Mouse (Mus musculus) forebrain, embryonic 12.5 days (tissue): ENCODE results near the gene Abat. TPM values are rescaled to one million over a fixed set of nuclear protein-coding genes. Genes with fewer than 3 reads are reported as not detected.
A peak's percentile ranks its signal among the peaks of the same experiment; 100 is the strongest.

Source experiments
- ATAC-seq: fragments of 200-750 bp; cut with Nextera tagmentation; 2 replicates; pipeline ENCODE4 v1.8.0; 2017; ENCODE audit warnings: moderate TSS enrichment; ENCODE audit not compliant: low FRiP score
- H3K27ac ChIP-seq: fragments of 300-500 bp; sonication (generic); 2 replicates; pipeline ENCODE4 v1.5.1; 2016; ENCODE audit warnings: mild to moderate bottlenecking
- H3K27me3 ChIP-seq: fragments of 300-500 bp; sonication (generic); 2 replicates; pipeline ENCODE4 v1.6.1; 2016; ENCODE audit warnings: mild to moderate bottlenecking
- H3K36me3 ChIP-seq: fragments of 300-500 bp; sonication (generic); replicated peaks from 2 replicates; pipeline ENCODE4 v1.6.1; 2016; ENCODE audit warnings: mild to moderate bottlenecking
- H3K4me1 ChIP-seq: fragments of 300-500 bp; sonication (generic); 2 replicates; pipeline ENCODE4 v1.6.1; 2016
- H3K4me2 ChIP-seq: fragments of 300-500 bp; sonication (generic); 2 replicates; pipeline ENCODE4 v1.6.1; 2016; ENCODE audit warnings: mild to moderate bottlenecking, moderate library complexity
- H3K4me3 ChIP-seq: fragments of 300-500 bp; sonication (generic); replicated peaks from 2 replicates; pipeline ENCODE4 v1.5.1; 2016; ENCODE audit warnings: mild to moderate bottlenecking
- H3K9ac ChIP-seq: fragments of 300-500 bp; sonication (generic); 2 replicates; pipeline ENCODE4 v1.6.1; 2016; ENCODE audit warnings: mild to moderate bottlenecking
- H3K9me3 ChIP-seq: fragments of 300-500 bp; sonication (generic); 2 replicates; pipeline ENCODE4 v1.6.1; 2016
- WGBS: fragments of 180-500 bp; shearing (Covaris S2); methylation state at CpG from one replicate; pipeline ENCODE4 v1.1.7; 2016; 5-methylcytosine and 5-hydroxymethylcytosine counted together
- polyA plus RNA-seq: library from polyadenylated mRNA; unstranded; fragments of >200 nt; fragmentation: Nextera tagmentation; extraction: Ambion mirVana; gene quantifications from 2 replicates; pipeline ENCODE4 v1.2.1, GENCODE M21; 2016

The Abat gene
- polyA plus RNA-seq, 1 experiment from 2014 or later = 37.9 TPM

DNA sequence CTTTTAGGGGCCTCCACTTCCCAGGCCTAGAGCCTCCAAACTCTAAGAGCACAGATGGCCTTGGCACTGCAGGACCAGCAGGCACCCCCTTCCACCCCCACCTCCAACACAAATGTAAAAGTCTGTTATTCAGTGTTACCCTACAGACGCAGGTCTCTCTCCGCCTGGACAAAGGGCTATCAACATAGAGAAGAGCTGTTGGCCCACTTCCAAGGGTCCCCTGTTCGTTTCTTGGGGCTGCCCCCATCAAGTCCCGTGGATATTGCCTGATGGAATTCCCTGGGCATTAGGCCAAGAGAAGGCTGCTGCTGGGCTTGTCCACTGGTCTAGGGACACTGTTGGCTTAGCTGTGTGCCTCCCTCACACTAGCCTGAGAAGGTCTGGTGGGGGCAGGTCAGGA, 951 bp downstream of the Abat start:
- H3K4me1 ChIP-seq = peaks cover 18% of the 10 kb centered on the region
- no peak overlapping the region for H3K27ac ChIP-seq
- H3K9ac ChIP-seq = peak overlapping the region; percentile 64; the same call in 1 of the 2 replicates
- ATAC-seq = no peak
- 20% methylated on average over 4 of the region's 4 CpGs for WGBS
- peak overlapping the region; percentile 57 for H3K4me3 ChIP-seq
- H3K9me3 ChIP-seq = no peaks in the 10 kb centered on the region
- H3K4me2 ChIP-seq = peak overlapping the region; percentile 82
- H3K36me3 ChIP-seq = no peaks in the 10 kb centered on the region
- H3K27me3 ChIP-seq = peaks cover 46% of the 10 kb centered on the region

- no peak overlapping the region for H3K4me3 ChIP-seq
- ATAC-seq = no peak
- 80% methylated on average over 5 of the region's 5 CpGs for WGBS
These were observed 7.3 kb downstream of the Abat start for GRCm38 (mm10) chr16:8520525-8520924.

GRCm38 (mm10) chr16:8521322-8521721, 8.1 kb downstream of the Abat start:
- no peaks in the 10 kb centered on the region for H3K9me3 ChIP-seq
- no peak overlapping the region for H3K4me3 ChIP-seq
- H3K27me3 ChIP-seq = peaks cover 83% of the 10 kb centered on the region
- no peak overlapping the region for H3K27ac ChIP-seq
- no peak for ATAC-seq
- H3K4me1 ChIP-seq = peaks cover 22% of the 10 kb centered on the region
- 87% methylated on average over 4 of the region's 4 CpGs for WGBS
- H3K4me2 ChIP-seq = no peak overlapping the region
- no peaks in the 10 kb centered on the region for H3K36me3 ChIP-seq
- H3K9ac ChIP-seq = no peak overlapping the region

More at GRCm38 (mm10) chr16:8520525-8520924, 7.3 kb downstream of the Abat start:
- no peak overlapping the region for H3K4me2 ChIP-seq
- H3K9ac ChIP-seq = no peak overlapping the region
- H3K27ac ChIP-seq = no peak overlapping the region
- peaks cover 22% of the 10 kb centered on the region for H3K4me1 ChIP-seq
- peaks cover 83% of the 10 kb centered on the region for H3K27me3 ChIP-seq
- H3K36me3 ChIP-seq = no peaks in the 10 kb centered on the region
- H3K9me3 ChIP-seq = no peaks in the 10 kb centered on the region

GRCm38 (mm10) chr16:8523480-8524144, 10.4 kb downstream of the Abat start:
- peak overlapping the region; percentile 6 for H3K4me2 ChIP-seq

DNA sequence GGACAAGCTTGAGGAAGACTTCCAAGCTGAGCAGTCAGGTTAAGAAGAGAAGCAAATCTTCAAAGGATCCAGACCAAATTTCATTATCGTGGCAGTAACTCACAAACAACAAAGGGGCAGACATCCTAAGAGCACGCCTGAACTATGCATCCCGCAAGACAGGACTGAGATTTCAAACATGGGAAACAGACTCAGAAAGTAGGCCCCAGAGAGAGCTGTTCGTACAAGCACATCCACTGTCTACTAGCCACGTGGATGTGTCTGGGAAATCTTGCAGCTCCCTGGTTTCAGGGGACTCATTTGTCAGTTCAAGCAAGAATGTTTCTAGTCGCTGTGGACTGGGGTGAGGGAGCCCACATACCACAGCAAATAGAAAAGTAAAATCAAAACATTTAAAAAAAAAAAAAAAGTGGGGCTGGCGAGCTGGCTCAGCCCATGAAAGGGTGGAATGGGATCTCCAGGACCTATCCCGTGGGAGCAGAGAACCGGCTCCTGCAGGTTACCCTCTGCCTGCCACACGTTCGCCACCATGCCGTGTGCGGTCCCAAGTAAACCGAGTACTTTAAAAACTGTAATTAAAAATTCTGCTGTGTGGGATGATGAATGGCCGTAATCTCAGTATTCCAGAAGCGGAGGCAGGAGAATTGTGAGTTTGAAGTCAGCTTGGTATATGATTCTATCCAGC, 11.1 kb downstream of the Abat start:
- Histone ChIP-seq H3K36me3 (no peaks in the 10 kb centered on the region), H3K4me2 (peak overlapping the region; percentile 6; the same call in 1 of the 2 replicates), H3K27me3 (peaks cover 85% of the 10 kb centered on the region), H3K27ac (peak overlapping the region; percentile 79), H3K9me3 (no peaks in the 10 kb centered on the region), H3K4me3 (no peak overlapping the region), H3K4me1 (peaks cover 22% of the 10 kb centered on the region), H3K9ac (no peak overlapping the region; the same call in 1 of the 2 replicates)
- peak; percentile 40; the same call in 1 of the 2 replicates for ATAC-seq
- 65% methylated on average over 16 of the region's 16 CpGs for WGBS

More at GRCm38 (mm10) chr16:8523480-8524144, 10.4 kb downstream of the Abat start:
- 13% methylated on average over 11 of the region's 11 CpGs for whole genome bisulfite sequencing
- peak overlapping the region; percentile 79 for H3K27ac ChIP-seq
- no peaks in the 10 kb centered on the region for H3K9me3 ChIP-seq
- peaks cover 22% of the 10 kb centered on the region for H3K4me1 ChIP-seq
- no peak overlapping the region; the same call in 1 of the 2 replicates for H3K9ac ChIP-seq
- peaks cover 88% of the 10 kb centered on the region for H3K27me3 ChIP-seq
- ATAC-seq = peak; percentile 86
- H3K36me3 ChIP-seq = no peaks in the 10 kb centered on the region
- no peak overlapping the region for H3K4me3 ChIP-seq

GRCm38 (mm10) chr16:8525293-8525692, 12.1 kb downstream of the Abat start:
- Histone ChIP-seq H3K4me2 (no peak overlapping the region), H3K27me3 (peaks cover 85% of the 10 kb centered on the region), H3K4me1 (peaks cover 22% of the 10 kb centered on the region), H3K4me3 (no peak overlapping the region), H3K36me3 (no peaks in the 10 kb centered on the region), H3K9ac (no peak overlapping the region), H3K27ac (no peak overlapping the region), H3K9me3 (no peaks in the 10 kb centered on the region)
- no peak for ATAC-seq
- WGBS = 72% methylated on average over 3 of the region's 3 CpGs

DNA sequence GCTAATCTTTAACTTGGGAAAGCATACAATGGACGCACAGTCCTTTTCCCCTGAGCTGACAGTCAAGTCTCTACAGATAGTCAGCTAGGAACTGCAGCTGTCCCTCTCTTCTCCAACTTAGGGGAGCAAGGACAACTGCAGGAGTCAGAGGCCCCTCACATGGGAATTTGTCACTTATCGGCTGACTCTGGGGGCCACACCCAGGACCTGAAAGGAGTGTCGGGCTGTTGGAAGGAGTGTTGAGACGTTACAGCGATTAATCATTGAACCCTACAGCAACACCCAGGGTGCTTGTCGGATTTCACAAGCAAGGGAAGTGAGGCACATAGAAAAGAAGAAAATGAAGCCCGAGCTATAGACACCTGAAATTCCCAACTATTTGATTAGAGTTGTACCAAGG, 12.6 kb downstream of the Abat start:
- Histone ChIP-seq H3K4me1 (peaks cover 22% of the 10 kb centered on the region), H3K4me3 (no peak overlapping the region), H3K27ac (no peak overlapping the region), H3K4me2 (no peak overlapping the region), H3K36me3 (no peaks in the 10 kb centered on the region), H3K9me3 (no peaks in the 10 kb centered on the region), H3K9ac (no peak overlapping the region), H3K27me3 (peaks cover 82% of the 10 kb centered on the region)
- WGBS = 81% methylated on average over 7 of the region's 7 CpGs
- no peak for ATAC-seq

DNA sequence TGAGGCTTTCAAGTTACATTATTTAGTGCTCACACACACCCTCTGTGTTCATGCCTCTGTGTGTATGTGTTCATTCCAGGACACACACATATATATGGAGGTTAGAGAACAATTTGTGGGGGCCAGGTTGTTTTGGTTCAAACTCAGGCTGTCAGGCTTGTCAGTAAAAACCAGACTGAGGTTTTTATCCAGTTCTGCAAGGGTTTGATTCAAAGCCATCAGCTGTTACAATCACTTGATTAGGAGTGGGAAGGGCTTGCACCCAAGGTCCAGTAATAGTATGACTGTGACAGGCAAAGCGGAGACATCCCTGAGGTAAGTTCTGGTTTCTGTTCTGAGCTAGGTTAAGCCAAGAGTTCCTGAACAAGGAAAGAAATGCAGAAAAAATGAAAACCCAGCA, 16.2 kb downstream of the Abat start:
- H3K9me3 ChIP-seq = no peaks in the 10 kb centered on the region
- no peak for ATAC-seq
- WGBS = 92% methylated on average over 1 of the region's 1 CpGs
- no peak overlapping the region for H3K27ac ChIP-seq
- H3K4me3 ChIP-seq = no peak overlapping the region
- H3K4me2 ChIP-seq = no peak overlapping the region
- H3K9ac ChIP-seq = no peak overlapping the region
- H3K27me3 ChIP-seq = peaks cover 67% of the 10 kb centered on the region
- H3K36me3 ChIP-seq = no peaks in the 10 kb centered on the region
- peaks cover 7% of the 10 kb centered on the region; the same call in 1 of the 2 replicates for H3K4me1 ChIP-seq

DNA sequence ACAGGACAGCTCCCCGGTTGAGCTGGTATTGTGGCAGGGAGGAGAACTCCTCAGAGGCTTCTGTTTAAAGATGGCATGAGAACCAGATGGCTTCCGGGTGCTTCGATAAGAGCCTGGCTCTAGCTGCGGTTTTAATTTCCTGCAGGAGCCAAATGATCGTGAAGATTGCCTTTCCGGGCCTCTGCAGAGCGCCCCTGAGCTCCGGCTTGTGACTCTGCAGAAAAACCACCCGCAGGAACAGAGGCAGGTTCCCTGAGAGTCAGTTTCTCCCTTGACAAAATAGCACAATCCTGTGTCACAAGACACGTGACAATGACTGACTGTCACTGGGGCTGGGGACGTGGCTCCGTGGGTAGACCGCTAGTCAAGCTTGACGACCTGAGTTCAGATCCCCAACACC, 16.8 kb downstream of the Abat start:
- H3K36me3 ChIP-seq = no peaks in the 10 kb centered on the region
- no peaks in the 10 kb centered on the region for H3K9me3 ChIP-seq
- no peak for ATAC-seq
- no peak overlapping the region for H3K27ac ChIP-seq
- H3K9ac ChIP-seq = no peak overlapping the region
- H3K27me3 ChIP-seq = peaks cover 60% of the 10 kb centered on the region
- no peak overlapping the region for H3K4me3 ChIP-seq
- H3K4me2 ChIP-seq = no peak overlapping the region
- H3K4me1 ChIP-seq = 0 out of 2 replicates have a peak, but pooled peaks cover under 1% of the 10 kb centered on the region
- WGBS = 86% methylated on average over 14 of the region's 14 CpGs

DNA sequence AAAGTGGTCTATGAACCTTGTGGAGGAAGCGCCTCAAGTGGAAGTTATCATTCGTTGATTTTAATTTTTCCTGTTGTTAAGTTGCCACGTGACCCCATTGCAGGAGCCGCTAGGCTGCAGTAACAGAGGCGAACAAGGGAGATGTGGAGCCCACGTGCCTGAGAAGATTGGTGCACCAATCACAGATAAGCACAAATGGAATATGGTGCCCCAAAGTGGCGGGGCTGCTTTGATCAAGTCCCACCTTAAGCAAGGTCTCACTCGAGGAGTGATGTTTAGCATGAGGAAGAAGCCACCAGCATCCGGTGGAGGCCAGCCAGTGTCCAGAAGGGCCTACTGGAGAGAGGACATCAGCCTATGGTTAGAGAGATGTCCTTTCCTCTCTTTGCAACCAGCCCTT, 19.2 kb downstream of the Abat start:
- Histone ChIP-seq H3K27ac (no peak overlapping the region), H3K36me3 (no peaks in the 10 kb centered on the region), H3K4me3 (no peak overlapping the region), H3K4me1 (no peaks in the 10 kb centered on the region), H3K27me3 (peaks cover 38% of the 10 kb centered on the region), H3K9ac (no peak overlapping the region), H3K4me2 (no peak overlapping the region), H3K9me3 (no peaks in the 10 kb centered on the region)
- ATAC-seq = no peak
- 88% methylated on average over 9 of the region's 9 CpGs for WGBS

- Histone ChIP-seq H3K4me2 (no peak overlapping the region), H3K9me3 (no peaks in the 10 kb centered on the region), H3K4me3 (no peak overlapping the region), H3K4me1 (no peaks in the 10 kb centered on the region), H3K36me3 (no peaks in the 10 kb centered on the region), H3K27me3 (peaks cover 34% of the 10 kb centered on the region), H3K9ac (no peak overlapping the region), H3K27ac (no peak overlapping the region)
- 75% methylated on average over 7 of the region's 7 CpGs for WGBS
- no peak for ATAC-seq
These were observed 19.7 kb downstream of the Abat start for GRCm38 (mm10) chr16:8532894-8533293.

DNA sequence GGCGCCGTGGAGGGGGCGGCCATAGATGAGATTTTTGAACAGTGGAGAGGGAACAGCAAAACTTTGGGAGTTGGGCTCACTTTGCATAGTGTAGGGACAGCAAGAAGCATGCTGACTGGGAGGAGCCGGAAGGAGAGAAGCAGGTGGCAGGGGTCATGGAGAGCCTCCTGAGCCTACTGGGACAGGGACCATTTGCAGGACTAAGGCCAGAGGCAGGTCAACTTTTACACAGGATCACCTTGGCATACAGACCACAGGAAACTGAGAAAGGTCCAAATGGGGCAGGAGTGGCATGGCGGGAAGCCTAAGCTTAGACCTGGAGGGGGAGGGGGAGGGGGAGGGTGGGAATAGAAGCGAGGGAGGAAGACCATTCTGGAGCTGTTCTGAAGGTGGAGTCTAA, 20.2 kb downstream of the Abat start:
- Histone ChIP-seq H3K36me3 (no peaks in the 10 kb centered on the region), H3K4me2 (no peak overlapping the region), H3K9ac (no peak overlapping the region), H3K4me3 (no peak overlapping the region), H3K27ac (no peak overlapping the region), H3K27me3 (peaks cover 28% of the 10 kb centered on the region), H3K9me3 (no peaks in the 10 kb centered on the region), H3K4me1 (peaks cover 2% of the 10 kb centered on the region)
- ATAC-seq = no peak
- WGBS = 84% methylated on average over 6 of the region's 6 CpGs
